Mouse (Mus musculus): ENCODE data around the gene Il20rb. TPM values are rescaled to one million over a fixed set of nuclear protein-coding genes. Genes with fewer than 3 reads are reported as not detected.

Gene Il20rb
- total and polyA plus RNA-seq, 2 experiments: 0.83 to 0.88 TPM

DNA sequence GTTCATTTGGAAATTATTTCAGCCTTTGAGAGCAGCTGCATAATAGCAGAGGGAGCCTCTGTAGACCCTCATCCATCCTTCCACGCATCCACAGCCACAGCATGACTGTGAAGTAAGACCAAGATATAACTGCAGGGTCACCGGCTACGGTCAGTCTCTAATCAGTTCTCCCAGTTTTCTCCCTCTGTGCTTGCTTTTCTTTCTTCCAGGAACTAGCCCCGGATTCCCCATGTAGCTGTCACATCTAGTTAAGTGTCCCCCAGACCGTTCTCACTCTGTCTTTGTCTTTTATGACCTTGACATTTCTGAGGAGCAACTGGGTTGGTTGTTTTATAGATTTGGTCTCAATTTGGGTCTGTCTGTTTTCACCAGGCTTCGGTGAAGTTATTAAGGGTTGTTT, 5.0 kb downstream of the Il20rb start:
- 89% methylated on average over 6 of the region's 6 CpGs for WGBS
- no peak overlapping the region for H3K4me3 ChIP-seq (ENCODE audit: insufficient read depth, low read depth, low read length)
- no peak for TF ChIP-seq POLR2A (IDR thresholded peaks at IDR 0.05; ENCODE audit: extremely low read depth, insufficient read depth, low read length)
- TF ChIP-seq CTCF (IDR thresholded peaks at IDR 0.05; ENCODE audit: low read depth, low read length): no peak
- no peak overlapping the region for H3K27ac ChIP-seq (replicated peaks; ENCODE audit: insufficient read depth, low read depth, low read length)
- no peaks in the 10 kb centered on the region for H3K4me1 ChIP-seq (ENCODE audit: control insufficient read depth, insufficient read depth, low read length)
- no peak overlapping the region for H3K9ac ChIP-seq (ENCODE audit: low read depth, low read length)
- no peak for DNase-seq (ENCODE audit: extremely low read depth, low read depth, low spot score)
- H3K36me3 ChIP-seq (ENCODE audit: control insufficient read depth, insufficient read depth, low read length): peaks cover 4% of the 10 kb centered on the region
- no peaks in the 10 kb centered on the region for H3K27me3 ChIP-seq (ENCODE audit: control insufficient read depth, insufficient read depth, low read length)
- no peaks in the 10 kb centered on the region; the same call in 1 of the 2 replicates for H3K79me2 ChIP-seq (ENCODE audit: control insufficient read depth, insufficient read depth, low read length)

DNA sequence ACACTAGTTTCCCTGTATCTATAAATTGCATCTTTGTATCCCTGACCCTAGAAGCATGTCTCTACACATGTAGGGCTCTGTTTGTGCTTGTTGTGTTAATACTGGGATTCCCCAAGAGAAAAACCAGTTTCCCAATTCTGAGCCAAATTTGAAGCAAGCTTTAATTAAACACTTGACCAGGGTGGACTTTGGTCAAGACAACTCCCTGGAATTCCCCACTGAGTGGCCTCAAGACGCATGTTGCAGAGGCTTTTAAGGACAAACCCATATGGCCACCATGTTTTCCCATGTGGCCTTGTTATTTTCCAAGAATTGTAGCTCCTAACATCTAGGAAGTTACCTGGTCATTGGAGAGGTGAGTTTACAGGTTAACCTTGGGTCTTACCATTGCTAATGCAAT, 12.5 kb downstream of the Il20rb start:
- no peak overlapping the region for H3K4me3 ChIP-seq (ENCODE audit: insufficient read depth, low read depth, low read length)
- H3K27me3 ChIP-seq (ENCODE audit: control insufficient read depth, insufficient read depth, low read length): no peaks in the 10 kb centered on the region
- H3K9ac ChIP-seq (ENCODE audit: low read depth, low read length): no peak overlapping the region
- no peaks in the 10 kb centered on the region; the same call in 1 of the 2 replicates for H3K36me3 ChIP-seq (ENCODE audit: control insufficient read depth, insufficient read depth, low read length)
- no peaks in the 10 kb centered on the region for H3K79me2 ChIP-seq (ENCODE audit: control insufficient read depth, insufficient read depth, low read length)
- TF ChIP-seq POLR2A (IDR thresholded peaks at IDR 0.05; ENCODE audit: extremely low read depth, insufficient read depth, low read length) (no peak), CTCF (IDR thresholded peaks at IDR 0.05; ENCODE audit: low read depth, low read length) (no peak)
- 89% methylated on average over 1 of the region's 1 CpGs for WGBS
- H3K27ac ChIP-seq (replicated peaks; ENCODE audit: insufficient read depth, low read depth, low read length): no peak overlapping the region
- no peak for DNase-seq (ENCODE audit: extremely low read depth, low read depth, low spot score)
- H3K4me1 ChIP-seq (ENCODE audit: control insufficient read depth, insufficient read depth, low read length): no peaks in the 10 kb centered on the region

DNA sequence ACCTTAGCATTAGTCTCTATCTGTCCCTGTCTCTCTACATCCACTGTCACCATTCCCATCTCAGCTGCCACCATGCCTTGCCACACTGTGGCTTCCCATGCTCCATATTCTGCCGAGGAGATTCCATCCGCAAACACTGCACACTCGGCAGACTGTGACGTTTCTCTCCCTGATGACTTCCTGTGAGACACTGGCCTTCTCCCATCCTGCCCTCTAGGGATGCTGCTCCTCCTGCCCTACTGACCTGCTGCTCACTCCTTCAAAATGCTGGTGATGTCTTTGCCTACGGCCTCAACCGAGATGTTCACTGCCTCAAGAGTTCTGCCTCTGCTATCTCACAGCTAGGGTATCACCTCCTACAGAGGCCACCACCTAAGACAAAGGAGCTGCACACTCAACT, 13.2 kb downstream of the Il20rb start:
- Histone ChIP-seq H3K4me1 (ENCODE audit: control insufficient read depth, insufficient read depth, low read length) (no peaks in the 10 kb centered on the region), H3K9ac (ENCODE audit: low read depth, low read length) (no peak overlapping the region), H3K79me2 (ENCODE audit: control insufficient read depth, insufficient read depth, low read length) (no peaks in the 10 kb centered on the region), H3K36me3 (ENCODE audit: control insufficient read depth, insufficient read depth, low read length) (no peaks in the 10 kb centered on the region; the same call in 1 of the 2 replicates), H3K27me3 (ENCODE audit: control insufficient read depth, insufficient read depth, low read length) (no peaks in the 10 kb centered on the region), H3K4me3 (ENCODE audit: insufficient read depth, low read depth, low read length) (no peak overlapping the region), H3K27ac (replicated peaks; ENCODE audit: insufficient read depth, low read depth, low read length) (no peak overlapping the region)
- TF ChIP-seq POLR2A (IDR thresholded peaks at IDR 0.05; ENCODE audit: extremely low read depth, insufficient read depth, low read length) (no peak), CTCF (IDR thresholded peaks at IDR 0.05; ENCODE audit: low read depth, low read length) (no peak)
- WGBS: 88% methylated on average over 6 of the region's 6 CpGs
- DNase-seq (ENCODE audit: extremely low read depth, low read depth, low spot score): no peak

DNA sequence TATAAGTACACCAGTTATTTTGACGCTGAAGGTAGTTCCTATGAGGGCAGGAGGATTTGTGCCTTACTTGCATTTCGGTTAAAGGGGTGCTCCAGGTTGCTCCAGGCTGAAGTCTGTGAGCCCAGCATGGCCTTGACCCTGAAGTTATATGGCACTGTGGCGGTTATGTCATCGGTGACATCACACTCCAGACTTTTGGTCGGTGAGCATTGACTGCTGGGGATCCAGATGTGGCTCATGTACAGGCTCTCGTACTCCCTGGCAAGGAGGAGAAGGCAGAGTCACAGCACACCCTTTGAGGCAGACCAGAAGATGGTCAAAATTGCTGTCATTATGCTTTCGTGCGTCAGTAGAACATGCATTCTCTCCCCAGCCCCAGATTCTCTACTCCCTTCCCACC, 13.7 kb downstream of the Il20rb start:
- Histone ChIP-seq H3K36me3 (ENCODE audit: control insufficient read depth, insufficient read depth, low read length) (no peaks in the 10 kb centered on the region; the same call in 1 of the 2 replicates), H3K4me3 (ENCODE audit: insufficient read depth, low read depth, low read length) (no peak overlapping the region), H3K79me2 (ENCODE audit: control insufficient read depth, insufficient read depth, low read length) (no peaks in the 10 kb centered on the region), H3K9ac (ENCODE audit: low read depth, low read length) (no peak overlapping the region), H3K27me3 (ENCODE audit: control insufficient read depth, insufficient read depth, low read length) (no peaks in the 10 kb centered on the region), H3K4me1 (ENCODE audit: control insufficient read depth, insufficient read depth, low read length) (no peaks in the 10 kb centered on the region), H3K27ac (replicated peaks; ENCODE audit: insufficient read depth, low read depth, low read length) (no peak overlapping the region)
- 92% methylated on average over 8 of the region's 8 CpGs for WGBS
- no peak for DNase-seq (ENCODE audit: extremely low read depth, low read depth, low spot score)
- TF ChIP-seq POLR2A (IDR thresholded peaks at IDR 0.05; ENCODE audit: extremely low read depth, insufficient read depth, low read length) (no peak), CTCF (IDR thresholded peaks at IDR 0.05; ENCODE audit: low read depth, low read length) (no peak)

DNA sequence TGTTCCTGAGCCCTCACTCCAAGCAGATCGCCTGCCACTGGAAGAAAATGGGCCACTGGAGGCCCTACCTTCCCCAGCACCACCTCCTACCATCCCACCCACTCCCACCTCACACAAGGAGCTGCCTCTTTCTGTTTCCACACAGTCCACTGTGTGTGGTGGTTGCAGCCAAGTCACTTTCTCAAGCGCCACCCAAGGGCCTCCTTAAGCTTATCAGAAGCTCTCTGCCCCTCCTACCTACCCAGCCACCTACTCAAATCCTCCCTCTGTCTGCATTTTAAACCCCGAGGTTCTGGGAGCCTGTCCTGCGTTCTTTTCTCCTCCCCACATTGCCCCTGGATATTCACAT, 15.0 kb downstream of the Il20rb start:
- Histone ChIP-seq H3K36me3 (ENCODE audit: control insufficient read depth, insufficient read depth, low read length) (no peaks in the 10 kb centered on the region; the same call in 1 of the 2 replicates), H3K27ac (replicated peaks; ENCODE audit: insufficient read depth, low read depth, low read length) (no peak overlapping the region), H3K79me2 (ENCODE audit: control insufficient read depth, insufficient read depth, low read length) (no peaks in the 10 kb centered on the region), H3K4me3 (ENCODE audit: insufficient read depth, low read depth, low read length) (no peak overlapping the region), H3K27me3 (ENCODE audit: control insufficient read depth, insufficient read depth, low read length) (no peaks in the 10 kb centered on the region), H3K9ac (ENCODE audit: low read depth, low read length) (no peak overlapping the region), H3K4me1 (ENCODE audit: control insufficient read depth, insufficient read depth, low read length) (no peaks in the 10 kb centered on the region)
- DNase-seq (ENCODE audit: extremely low read depth, low read depth, low spot score): no peak
- 81% methylated on average over 4 of the region's 4 CpGs for WGBS
- TF ChIP-seq CTCF (IDR thresholded peaks at IDR 0.05; ENCODE audit: low read depth, low read length): no peak
- no peak for TF ChIP-seq POLR2A (IDR thresholded peaks at IDR 0.05; ENCODE audit: extremely low read depth, insufficient read depth, low read length)

DNA sequence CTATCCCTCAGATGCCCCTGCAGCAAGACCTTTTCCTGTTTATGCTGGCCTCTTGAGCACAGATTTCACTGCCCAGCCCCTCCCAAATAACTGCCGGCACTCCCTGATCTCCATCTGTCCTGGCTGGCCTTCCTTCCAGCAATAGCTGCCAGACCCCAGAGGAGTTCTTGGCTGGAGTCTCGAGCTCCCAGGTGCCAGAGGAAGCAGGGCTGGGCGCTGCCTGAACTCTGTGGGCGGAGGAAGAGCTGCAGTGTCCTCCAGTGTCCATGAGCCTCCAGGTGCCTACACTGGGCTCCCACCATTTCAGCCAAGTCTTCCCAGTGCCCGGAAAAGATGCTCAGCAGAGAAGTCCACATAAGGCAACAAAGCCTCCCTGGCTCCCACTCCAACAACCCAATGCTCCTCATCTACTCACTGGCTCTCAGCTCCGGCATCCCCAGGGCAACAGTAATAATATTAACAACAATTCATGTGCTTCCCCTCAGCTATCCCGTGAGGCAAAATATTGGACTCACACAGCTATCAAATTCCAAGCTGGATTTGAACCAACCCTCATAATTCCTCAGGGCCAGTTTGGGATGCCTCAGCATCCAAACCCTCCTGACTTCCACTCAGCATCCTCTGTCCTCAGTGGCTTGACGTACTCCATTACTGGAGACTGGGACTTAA, 15.5 kb downstream of the Il20rb start:
- Histone ChIP-seq H3K9ac (ENCODE audit: low read depth, low read length) (no peak overlapping the region), H3K79me2 (ENCODE audit: control insufficient read depth, insufficient read depth, low read length) (no peaks in the 10 kb centered on the region), H3K4me3 (ENCODE audit: insufficient read depth, low read depth, low read length) (no peak overlapping the region), H3K4me1 (ENCODE audit: control insufficient read depth, insufficient read depth, low read length) (no peaks in the 10 kb centered on the region), H3K36me3 (ENCODE audit: control insufficient read depth, insufficient read depth, low read length) (peaks cover 3% of the 10 kb centered on the region; the same call in 1 of the 2 replicates), H3K27ac (replicated peaks; ENCODE audit: insufficient read depth, low read depth, low read length) (no peak overlapping the region), H3K27me3 (ENCODE audit: control insufficient read depth, insufficient read depth, low read length) (no peaks in the 10 kb centered on the region)
- 78% methylated on average over 8 of the region's 8 CpGs for WGBS
- TF ChIP-seq CTCF (IDR thresholded peaks at IDR 0.05; ENCODE audit: low read depth, low read length) (no peak), POLR2A (IDR thresholded peaks at IDR 0.05; ENCODE audit: extremely low read depth, insufficient read depth, low read length) (no peak)
- DNase-seq (ENCODE audit: extremely low read depth, low read depth, low spot score): no peak
